In the genomic region with DNA sequence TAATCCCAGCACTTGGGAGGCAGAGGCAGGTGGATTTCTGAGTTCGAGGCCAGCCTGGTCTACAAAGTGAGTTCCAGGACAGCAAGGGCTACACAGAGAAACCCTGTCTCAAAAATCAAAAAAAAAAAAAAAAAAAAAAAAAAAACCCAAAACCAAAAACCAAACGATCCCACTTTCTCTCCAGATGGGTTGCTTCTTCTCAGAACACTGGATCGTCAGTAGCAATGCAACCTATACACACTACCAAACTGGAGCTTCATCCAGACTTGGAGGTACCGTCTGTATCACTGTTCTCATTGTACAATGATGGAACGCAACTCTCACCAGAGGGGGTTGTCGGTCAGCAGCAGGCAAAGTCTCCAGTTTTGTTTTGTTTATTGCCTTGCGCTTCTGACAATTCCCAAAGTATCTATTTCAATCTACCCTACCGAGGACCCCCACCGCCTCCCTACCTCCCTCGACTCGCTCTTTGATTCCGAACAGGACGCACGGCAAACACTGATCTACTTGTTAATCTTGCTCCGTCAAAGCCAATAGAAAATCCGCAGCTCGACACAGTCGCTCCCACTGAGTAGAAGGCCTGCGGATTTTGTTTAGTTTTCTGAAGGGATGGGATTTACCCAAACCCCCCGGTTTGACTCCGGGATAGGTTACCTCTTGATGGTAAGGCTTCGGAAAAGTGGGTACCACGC, we compare ENCODE assay signal across 8 mouse cellular contexts. TPM values are rescaled to one million over a fixed set of nuclear protein-coding genes. Genes with fewer than 3 reads are reported as not detected.
DNase-seq lines count a peak whose midpoint lies in the region; ATAC-seq and TF ChIP-seq lines count a peak whose summit lies in the region.

No protein-coding gene starts in this region.

- no peaks in the 10 kb centered on the region for H3K9me3 ChIP-seq in limb, embryonic 13.5 days
- no peaks in the 10 kb centered on the region for H3K9me3 ChIP-seq in stomach, embryonic 15.5 days

- H3K27ac ChIP-seq in testis, adult 2 months (ENCODE audit: control insufficient read depth, insufficient read depth, low read depth, low read length) = peak overlapping the region; percentile 92
- H3K27ac ChIP-seq in limb, embryonic 13.5 days = peak overlapping the region; percentile 90; the same call in 1 of the 2 replicates
- H3K27ac ChIP-seq in stomach, embryonic 15.5 days = peak overlapping the region; percentile 96

- no peaks in the 10 kb centered on the region for H3K4me1 ChIP-seq in testis, adult 2 months (ENCODE audit: control insufficient read depth, insufficient read depth, low read length)
- H3K4me1 ChIP-seq in limb, embryonic 13.5 days = peaks cover 20% of the 10 kb centered on the region
- H3K4me1 ChIP-seq in stomach, embryonic 15.5 days = peaks cover 6% of the 10 kb centered on the region; the same call in 1 of the 2 replicates

- peak; percentile 6 for ATAC-seq in cerebellum, adult (ENCODE audit: insufficient number of reproducible peaks, low FRiP score, low TSS enrichment)
- peak; percentile 38; the same call in 1 of the 2 replicates for ATAC-seq in limb, embryonic 13.5 days (ENCODE audit: low FRiP score, low read depth)
- ATAC-seq in stomach, embryonic 15.5 days (ENCODE audit: insufficient read depth, low FRiP score, low read depth) = peak; percentile 9; the same call in 1 of the 2 replicates

- TF ChIP-seq CTCF in testis, adult 2 months (IDR thresholded peaks at IDR 0.05; ENCODE audit: control insufficient read depth, insufficient read depth, insufficient replicate concordance, low read depth, low read length) = no peak

- peak overlapping the region; percentile 82 for H3K9ac ChIP-seq in limb, embryonic 13.5 days
- H3K9ac ChIP-seq in stomach, embryonic 15.5 days = peak overlapping the region; percentile 79

- no peaks in the 10 kb centered on the region; the same call in 1 of the 2 replicates for H3K36me3 ChIP-seq in testis, adult 2 months (ENCODE audit: control insufficient read depth, insufficient read depth, low read length)
- H3K36me3 ChIP-seq in limb, embryonic 13.5 days = peaks cover 39% of the 10 kb centered on the region
- peaks cover 20% of the 10 kb centered on the region for H3K36me3 ChIP-seq in stomach, embryonic 15.5 days

- peak overlapping the region; percentile 90 for H3K4me3 ChIP-seq in testis, adult 2 months (ENCODE audit: control insufficient read depth, low read depth, low read length)
- H3K4me3 ChIP-seq in limb, embryonic 13.5 days = peak overlapping the region; percentile 77
- H3K4me3 ChIP-seq in stomach, embryonic 15.5 days (replicated peaks) = peak overlapping the region; percentile 83

- no peak for TF ChIP-seq POLR2A in testis, adult 2 months (IDR thresholded peaks at IDR 0.05; ENCODE audit: control insufficient read depth, low read depth, low read length)

- no peak for DNase-seq in cerebellum, adult 11-12 months
- no peak for DNase-seq in testis, postnatal 14 days (ENCODE audit: low spot score)
- no peak for DNase-seq in B cell, adult 2 months
- DNase-seq in kidney, adult 8-10 months = no peak

- no peaks in the 10 kb centered on the region for H3K27me3 ChIP-seq in testis, adult 2 months (ENCODE audit: control insufficient read depth, insufficient read depth, low read length)
- no peaks in the 10 kb centered on the region for H3K27me3 ChIP-seq in limb, embryonic 13.5 days
- no peaks in the 10 kb centered on the region for H3K27me3 ChIP-seq in stomach, embryonic 15.5 days (replicated peaks)

- peak overlapping the region; percentile 70 for H3K4me2 ChIP-seq in limb, embryonic 13.5 days (replicated peaks)
- peak overlapping the region; percentile 52 for H3K4me2 ChIP-seq in stomach, embryonic 15.5 days

- WGBS in limb, embryonic 13.5 days = 5% methylated on average over 23 of the region's 23 CpGs
- 3% methylated on average over 23 of the region's 23 CpGs for WGBS in stomach, embryonic 15.5 days

RNA-seq across cellular contexts. Expression of a gene that starts 0.5 kb away (rescaled TPM):
- polyA plus RNA-seq in testis, adult 2 months (2012; rRNA removed) = 4.7 and 5.3 TPM in 2 replicates
- 79.0 and 80.6 TPM in 2 replicates for polyA plus RNA-seq in limb, embryonic 13.5 days (2015; fragmentation: Nextera tagmentation; extraction: Ambion mirVana)
- 72.9 and 76.4 TPM in 2 replicates for polyA plus RNA-seq in stomach, embryonic 15.5 days (2015; fragmentation: Nextera tagmentation; extraction: Ambion mirVana)

RNA-seq across cellular contexts. Expression of a gene that starts 0.6 kb away (rescaled TPM):
- 65.4 and 79.7 TPM in 2 replicates for polyA plus RNA-seq in testis, adult 2 months (2012; rRNA removed)
- 380 and 394 TPM in 2 replicates for polyA plus RNA-seq in limb, embryonic 13.5 days (2015; fragmentation: Nextera tagmentation; extraction: Ambion mirVana)
- 277 and 297 TPM in 2 replicates for polyA plus RNA-seq in stomach, embryonic 15.5 days (2015; fragmentation: Nextera tagmentation; extraction: Ambion mirVana)

RNA-seq across cellular contexts. Expression of a gene that starts 18.4 kb away (rescaled TPM):
- 1.6 TPM in 2 replicates for polyA plus RNA-seq in testis, adult 2 months (2012; rRNA removed)
- 1.9 and 2.0 TPM in 2 replicates for polyA plus RNA-seq in limb, embryonic 13.5 days (2015; fragmentation: Nextera tagmentation; extraction: Ambion mirVana)
- 1.0 and 1.6 TPM in 2 replicates for polyA plus RNA-seq in stomach, embryonic 15.5 days (2015; fragmentation: Nextera tagmentation; extraction: Ambion mirVana)

RNA-seq across cellular contexts. Expression of a gene that starts 50.9 kb away (rescaled TPM):
- 73.1 and 94.3 TPM in 2 replicates for polyA plus RNA-seq in testis, adult 2 months (2012; rRNA removed)
- 115 and 119 TPM in 2 replicates for polyA plus RNA-seq in limb, embryonic 13.5 days (2015; fragmentation: Nextera tagmentation; extraction: Ambion mirVana)
- 67.5 and 77.9 TPM in 2 replicates for polyA plus RNA-seq in stomach, embryonic 15.5 days (2015; fragmentation: Nextera tagmentation; extraction: Ambion mirVana)

Comparison
In these comparisons a context has a peak if more than half of its experiments do, and no peak if none do; other contexts are left out.
1. RNA of a gene that starts 0.5 kb away (polyA plus RNA-seq): 79.0 to 80.6 TPM in limb, embryonic 13.5 days and 72.9 to 76.4 TPM in stomach, embryonic 15.5 days; 4.7 to 5.3 TPM in testis, adult 2 months; every median in the first group is over 10 times any median in the second.
2. Peak in every context shown above with its lines, with median percentiles within 50 percentile points of each other: ATAC-seq, H3K27ac ChIP-seq and H3K4me3 ChIP-seq.